Mouse (Mus musculus) hindbrain, embryonic 14.5 days (tissue): ENCODE results near the gene Rnf186. TPM values are rescaled to one million over a fixed set of nuclear protein-coding genes. Genes with fewer than 3 reads are reported as not detected.

Source experiments
- ATAC-seq: fragments of 200-750 bp; cut with Nextera tagmentation; 2 replicates; pipeline ENCODE4 v1.8.0; 2017; ENCODE audit warnings: moderate number of reproducible peaks, mild to moderate bottlenecking, moderate TSS enrichment, moderate library complexity; ENCODE audit not compliant: low FRiP score
- DNase-seq: peaks from one replicate; pipeline ENCODE4 v3.0.0-alpha.2; 2015; ENCODE audit warnings: low spot score
- H3K27ac ChIP-seq: fragments of 300-500 bp; sonication (generic); 2 replicates; pipeline ENCODE4 v1.5.1; 2014; ENCODE audit warnings: mild to moderate bottlenecking, moderate library complexity
- H3K27me3 ChIP-seq: fragments of 300-500 bp; sonication (generic); 2 replicates; pipeline ENCODE4 v1.6.1; 2014; ENCODE audit warnings: mild to moderate bottlenecking, low read length, mixed read lengths; ENCODE audit not compliant: control insufficient read depth, insufficient read depth
- H3K36me3 ChIP-seq: fragments of 300-500 bp; sonication (generic); replicated peaks from 2 replicates; pipeline ENCODE4 v1.6.1; 2014; ENCODE audit not compliant: control insufficient read depth, insufficient read depth
- H3K4me1 ChIP-seq: fragments of 300-500 bp; sonication (generic); replicated peaks from 2 replicates; pipeline ENCODE4 v1.6.1; 2014; ENCODE audit warnings: antibody characterized with exemption, low read length, mixed read lengths; ENCODE audit not compliant: control insufficient read depth, insufficient read depth
- H3K4me2 ChIP-seq: fragments of 300-500 bp; sonication (generic); replicated peaks from 2 replicates; pipeline ENCODE4 v1.6.1; 2014; ENCODE audit warnings: mild to moderate bottlenecking, moderate library complexity
- H3K4me3 ChIP-seq: fragments of 300-500 bp; sonication (generic); replicated peaks from 2 replicates; pipeline ENCODE4 v1.5.1; 2014; ENCODE audit warnings: mild to moderate bottlenecking, low read length
- H3K9ac ChIP-seq: fragments of 300-500 bp; sonication (generic); 2 replicates; pipeline ENCODE4 v1.6.1; 2014
- H3K9me3 ChIP-seq: fragments of 300-500 bp; sonication (generic); 2 replicates; pipeline ENCODE4 v1.6.1; 2016; ENCODE audit warnings: low read length; ENCODE audit not compliant: control insufficient read depth
- WGBS: fragments of 180-500 bp; shearing (Covaris S2); extraction: QIAGEN DNeasy Blood & Tissue Kit; methylation state at CpG from one replicate; pipeline ENCODE4 v1.1.7; 2014; 5-methylcytosine and 5-hydroxymethylcytosine counted together
- polyA plus RNA-seq: library from polyadenylated mRNA; unstranded; fragments of >200 nt; fragmentation: Nextera tagmentation; extraction: Ambion mirVana; gene quantifications from 2 replicates; pipeline ENCODE4 v1.2.1, GENCODE M21; 2014

Gene Rnf186
- polyA plus RNA-seq, 1 experiment from 2014 or later, result not detected

DNA sequence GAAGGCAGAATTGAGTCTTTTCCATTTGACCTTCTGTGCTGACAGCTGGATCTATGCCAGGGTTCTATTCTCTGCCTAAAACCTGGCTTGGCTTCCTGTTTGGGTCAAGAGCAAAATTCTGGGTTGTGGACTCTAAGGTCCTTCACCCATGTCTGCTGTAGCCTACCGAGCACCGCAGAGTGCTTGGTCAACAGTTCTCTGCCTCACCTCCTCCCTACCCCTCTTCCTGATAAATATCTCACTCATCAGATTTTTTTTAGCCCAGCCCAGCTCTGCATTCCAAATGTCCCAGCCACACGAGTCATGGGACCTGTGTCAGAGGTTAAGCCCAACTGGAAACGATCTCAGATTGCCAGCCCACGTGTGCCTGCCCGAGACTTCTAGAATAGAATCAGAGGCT is 9.1 kb downstream of the Rnf186 start:
- H3K36me3 ChIP-seq, result no peaks in the 10 kb centered on the region
- H3K27ac ChIP-seq, result no peak overlapping the region
- ATAC-seq (no peak), DNase-seq (no peak)
- no peaks in the 10 kb centered on the region for H3K9me3 ChIP-seq
- no peak overlapping the region for H3K4me3 ChIP-seq
- WGBS, result 79% methylated on average over 6 of the region's 6 CpGs
- peaks cover 3% of the 10 kb centered on the region; the same call in 1 of the 2 replicates for H3K27me3 ChIP-seq
- H3K4me1 ChIP-seq, result peaks cover 9% of the 10 kb centered on the region; the same call in 1 of the 2 replicates
- H3K4me2 ChIP-seq, result no peak overlapping the region
- no peak overlapping the region for H3K9ac ChIP-seq

DNA sequence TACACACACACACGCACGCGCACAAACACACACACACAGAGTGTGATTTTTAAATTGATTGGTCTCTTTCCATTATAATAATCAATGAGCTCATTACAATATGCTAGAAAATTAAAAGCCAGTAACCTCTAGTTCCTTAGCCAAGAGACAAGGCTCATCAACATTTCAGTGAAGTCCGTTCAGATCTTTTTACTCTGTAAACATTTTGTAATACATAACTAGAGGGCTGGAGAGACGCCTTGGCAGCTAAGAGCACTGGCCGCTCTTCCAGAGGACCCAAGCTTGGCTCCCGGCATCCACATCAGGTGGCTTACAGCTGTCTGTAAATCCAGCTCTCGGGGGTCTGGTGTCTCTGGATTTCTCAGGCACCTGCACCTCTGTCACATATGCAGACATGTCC is 13.1 kb downstream of the Rnf186 start:
- H3K9me3 ChIP-seq, result no peaks in the 10 kb centered on the region
- ATAC-seq, result no peak
- H3K4me2 ChIP-seq, result no peak overlapping the region
- no peak overlapping the region for H3K4me3 ChIP-seq
- no peaks in the 10 kb centered on the region for H3K27me3 ChIP-seq
- no peak overlapping the region for H3K9ac ChIP-seq
- no peak overlapping the region for H3K27ac ChIP-seq
- WGBS, result 88% methylated on average over 8 of the region's 8 CpGs
- no peaks in the 10 kb centered on the region for H3K4me1 ChIP-seq
- H3K36me3 ChIP-seq, result no peaks in the 10 kb centered on the region
- no peak for DNase-seq

DNA sequence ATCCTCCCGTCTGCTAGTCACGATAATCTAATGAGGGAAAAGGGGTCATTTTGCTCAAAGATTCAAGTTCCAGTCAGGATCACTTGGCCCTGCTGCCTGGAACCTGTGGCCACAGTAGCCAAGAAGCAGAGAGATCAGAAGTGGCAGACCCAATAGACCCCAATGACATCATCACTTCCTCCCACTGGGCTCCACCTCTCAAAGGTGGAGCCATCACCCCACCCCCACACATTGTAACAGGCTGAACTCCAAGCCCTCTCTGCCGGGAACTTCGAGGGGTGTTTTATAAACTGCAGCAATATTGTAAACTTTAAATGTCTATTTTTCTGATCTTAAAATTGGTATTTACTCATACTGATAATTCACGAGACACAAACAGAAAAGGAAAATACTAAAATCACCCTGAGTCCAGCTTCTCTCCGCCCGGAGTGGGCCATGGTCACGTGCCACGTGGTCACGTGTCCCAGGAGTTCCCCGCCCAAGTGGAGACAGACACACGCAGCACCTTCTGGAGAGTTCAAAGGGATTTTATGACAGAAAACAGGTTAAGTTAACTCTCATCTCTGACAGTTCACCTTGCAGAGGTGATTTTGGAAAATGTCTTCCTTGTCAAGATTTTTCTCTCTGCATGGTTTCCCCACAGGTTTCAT is 14.0 kb downstream of the Rnf186 start:
- DNase-seq, result no peak
- Histone ChIP-seq H3K36me3 (no peaks in the 10 kb centered on the region), H3K4me2 (no peak overlapping the region), H3K4me3 (no peak overlapping the region), H3K4me1 (no peaks in the 10 kb centered on the region), H3K27me3 (no peaks in the 10 kb centered on the region), H3K27ac (no peak overlapping the region), H3K9ac (no peak overlapping the region), H3K9me3 (no peaks in the 10 kb centered on the region)
- no peak for ATAC-seq
- 24% methylated on average over 12 of the region's 12 CpGs for WGBS

DNA sequence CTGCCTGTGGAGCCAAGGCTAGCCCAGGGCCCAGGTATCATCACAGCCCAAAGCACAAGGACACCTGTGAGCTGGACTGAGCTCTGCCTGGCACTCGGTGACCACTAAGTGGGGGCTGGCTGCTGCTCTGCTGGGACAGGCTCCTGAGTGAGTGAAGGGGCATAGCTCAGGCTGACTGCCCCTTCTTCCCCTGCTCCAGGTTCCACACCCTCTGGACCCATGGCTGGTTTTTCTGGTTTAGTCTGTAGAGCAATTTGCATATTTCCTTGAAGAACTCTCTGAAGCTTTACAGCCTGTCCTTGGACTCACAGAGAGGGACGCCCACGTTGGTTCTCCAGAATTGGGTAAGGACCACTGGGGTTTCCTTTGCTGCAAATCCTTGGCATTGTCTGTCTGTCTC is 16.5 kb downstream of the Rnf186 start:
- Histone ChIP-seq H3K36me3 (no peaks in the 10 kb centered on the region), H3K27me3 (no peaks in the 10 kb centered on the region), H3K4me2 (no peak overlapping the region), H3K4me3 (no peak overlapping the region), H3K9ac (no peak overlapping the region), H3K27ac (no peak overlapping the region), H3K9me3 (no peaks in the 10 kb centered on the region), H3K4me1 (no peaks in the 10 kb centered on the region)
- WGBS, result 75% methylated on average over 3 of the region's 3 CpGs
- ATAC-seq, result no peak
- DNase-seq, result no peak

DNA sequence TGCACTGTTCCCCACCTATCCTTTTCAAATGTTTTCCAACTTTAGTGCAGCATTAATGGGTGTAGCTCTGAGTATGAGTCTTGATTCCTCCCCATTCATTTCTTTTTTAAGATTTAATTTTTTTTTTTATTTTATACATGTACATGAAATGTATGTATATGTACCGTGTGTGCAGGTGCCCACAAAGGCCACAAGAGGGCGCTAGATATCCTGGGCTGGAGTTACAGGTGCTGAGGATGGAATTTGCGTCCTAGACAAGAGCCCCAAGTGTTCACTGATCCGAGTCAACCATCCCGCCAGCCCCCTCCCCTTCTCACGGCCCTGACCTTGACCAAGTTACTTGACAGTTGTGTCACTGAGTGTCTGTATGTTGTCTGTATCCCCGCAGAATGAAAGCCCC is 17.8 kb downstream of the Rnf186 start:
- DNase-seq, result no peak
- Histone ChIP-seq H3K27me3 (no peaks in the 10 kb centered on the region), H3K9ac (no peak overlapping the region), H3K4me2 (no peak overlapping the region), H3K36me3 (no peaks in the 10 kb centered on the region), H3K4me3 (no peak overlapping the region), H3K9me3 (no peaks in the 10 kb centered on the region), H3K27ac (no peak overlapping the region), H3K4me1 (no peaks in the 10 kb centered on the region)
- WGBS, result 75% methylated on average over 7 of the region's 7 CpGs
- ATAC-seq, result no peak

DNA sequence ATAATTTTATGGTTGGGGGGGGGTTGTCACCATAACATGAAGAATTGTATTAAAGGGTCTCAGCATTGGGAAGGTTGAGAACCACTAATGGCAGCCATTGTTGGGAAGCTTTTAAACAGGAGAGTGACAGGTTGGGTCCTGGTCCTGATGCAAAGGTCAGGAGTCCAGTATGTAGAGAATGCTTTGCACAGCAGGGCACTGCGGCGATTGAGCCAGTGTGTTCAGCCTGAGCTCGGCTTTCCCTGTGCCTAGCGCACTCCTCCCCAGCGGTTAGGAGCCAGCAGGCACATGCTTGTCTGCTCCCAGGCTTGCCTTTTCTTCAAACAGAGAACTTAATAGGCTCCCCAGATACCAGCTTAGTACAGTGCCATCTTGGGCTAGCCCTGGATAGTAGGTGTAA is 19.4 kb downstream of the Rnf186 start:
- Histone ChIP-seq H3K4me2 (no peak overlapping the region), H3K27me3 (no peaks in the 10 kb centered on the region), H3K27ac (no peak overlapping the region), H3K9ac (no peak overlapping the region), H3K9me3 (no peaks in the 10 kb centered on the region), H3K4me1 (no peaks in the 10 kb centered on the region), H3K4me3 (no peak overlapping the region), H3K36me3 (no peaks in the 10 kb centered on the region)
- ATAC-seq (no peak), DNase-seq (no peak)
- WGBS, result 21% methylated on average over 5 of the region's 5 CpGs

DNA sequence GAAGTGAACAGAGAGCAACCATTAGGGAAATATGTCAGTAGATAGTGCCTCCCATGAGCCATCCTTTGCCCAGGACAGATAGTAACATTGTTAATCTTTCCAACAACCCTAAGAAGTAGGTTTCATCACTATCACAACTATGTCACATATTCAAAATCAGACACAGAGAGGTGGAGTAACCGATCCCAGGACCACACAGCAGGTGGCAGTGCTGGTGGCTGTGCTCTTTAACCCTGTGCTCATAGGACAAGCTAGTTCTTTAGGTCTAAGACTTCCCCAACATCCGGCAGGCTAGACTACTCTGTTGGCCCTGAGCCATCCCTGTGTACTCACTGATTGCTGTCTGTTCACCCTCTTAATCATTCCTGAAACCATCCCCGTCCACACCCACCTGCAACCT is 27.5 kb downstream of the Rnf186 start:
- Histone ChIP-seq H3K36me3 (no peaks in the 10 kb centered on the region), H3K9me3 (no peaks in the 10 kb centered on the region), H3K27ac (no peak overlapping the region), H3K4me2 (no peak overlapping the region), H3K27me3 (no peaks in the 10 kb centered on the region), H3K4me1 (no peaks in the 10 kb centered on the region), H3K9ac (no peak overlapping the region), H3K4me3 (no peak overlapping the region)
- ATAC-seq, result no peak
- WGBS, result 70% methylated on average over 3 of the region's 3 CpGs
- no peak for DNase-seq

DNA sequence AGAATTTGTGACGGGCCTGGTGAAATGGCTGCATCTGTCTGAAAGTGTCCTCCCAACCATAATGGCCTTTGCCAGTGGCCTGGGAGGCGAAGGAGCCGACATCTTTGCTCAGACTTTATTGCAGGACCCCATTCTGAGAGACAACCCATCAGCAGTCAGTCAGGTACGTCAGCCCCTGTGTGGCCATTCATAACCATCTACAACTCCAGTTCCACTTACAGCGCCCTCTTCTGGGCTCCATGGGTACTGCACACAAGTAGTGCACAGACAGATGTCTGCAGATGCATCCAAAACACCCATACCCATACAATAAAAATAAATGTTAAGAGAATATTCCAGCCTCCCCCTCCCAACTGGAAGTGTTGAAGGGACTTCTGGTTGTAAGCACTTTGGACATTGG is 29.5 kb downstream of the Rnf186 start:
- Histone ChIP-seq H3K36me3 (no peaks in the 10 kb centered on the region), H3K4me2 (no peak overlapping the region), H3K27ac (no peak overlapping the region), H3K27me3 (no peaks in the 10 kb centered on the region), H3K4me1 (no peaks in the 10 kb centered on the region), H3K4me3 (no peak overlapping the region), H3K9me3 (no peaks in the 10 kb centered on the region), H3K9ac (no peak overlapping the region)
- WGBS, result 76% methylated on average over 5 of the region's 5 CpGs
- ATAC-seq (no peak), DNase-seq (no peak)

DNA sequence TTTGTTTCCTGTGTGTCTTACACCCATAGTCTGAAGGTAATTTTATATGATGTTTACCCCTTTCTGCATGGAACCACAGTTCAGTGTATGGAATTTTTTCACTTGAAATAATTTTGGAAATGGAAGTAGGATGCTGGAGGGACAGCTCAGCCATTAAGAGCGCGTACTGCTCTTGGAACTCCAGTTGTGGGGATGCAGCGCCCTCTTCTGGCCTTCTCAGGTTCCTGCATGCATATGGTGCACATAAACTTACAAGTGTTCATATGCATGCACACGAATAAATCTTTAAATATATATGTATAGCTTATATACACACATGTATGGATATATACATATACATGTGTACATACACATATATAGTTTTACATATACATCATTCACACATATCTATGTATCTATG is 30.2 kb downstream of the Rnf186 start:
- Histone ChIP-seq H3K9ac (no peak overlapping the region), H3K4me1 (no peaks in the 10 kb centered on the region), H3K27ac (no peak overlapping the region), H3K36me3 (no peaks in the 10 kb centered on the region), H3K4me3 (no peak overlapping the region), H3K4me2 (no peak overlapping the region), H3K9me3 (no peaks in the 10 kb centered on the region), H3K27me3 (no peaks in the 10 kb centered on the region)
- DNase-seq, result no peak
- ATAC-seq, result no peak
- WGBS, result 85% methylated on average over 4 of the region's 4 CpGs

DNA sequence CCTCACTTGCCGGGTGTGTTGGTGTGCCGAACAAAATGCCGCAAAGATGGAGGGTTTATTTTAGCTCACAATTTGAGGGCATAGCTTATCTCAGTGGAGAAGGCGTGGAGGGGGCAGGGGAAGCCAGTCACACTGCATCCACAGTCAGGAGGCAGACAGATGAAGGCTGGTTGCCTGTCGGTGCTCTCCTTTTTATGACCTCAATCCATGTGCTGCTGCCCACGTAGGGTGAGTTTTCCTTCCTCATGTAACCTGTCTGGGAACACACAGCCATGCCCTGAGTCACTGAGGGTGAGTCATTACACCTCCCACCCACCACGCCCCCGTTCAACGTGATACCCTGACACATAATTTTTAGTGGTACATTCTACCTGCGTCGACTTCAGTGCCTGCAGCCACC is 31.7 kb downstream of the Rnf186 start:
- WGBS, result 90% methylated on average over 11 of the region's 11 CpGs
- ATAC-seq (no peak), DNase-seq (no peak)
- Histone ChIP-seq H3K9me3 (no peaks in the 10 kb centered on the region), H3K4me2 (no peak overlapping the region), H3K4me1 (no peaks in the 10 kb centered on the region), H3K36me3 (no peaks in the 10 kb centered on the region), H3K4me3 (no peak overlapping the region), H3K9ac (no peak overlapping the region), H3K27ac (no peak overlapping the region), H3K27me3 (no peaks in the 10 kb centered on the region)
